Mouse (Mus musculus) hindbrain, embryonic 16.5 days (tissue): ENCODE measurements around the gene Med15. TPM values are rescaled to one million over a fixed set of nuclear protein-coding genes. Genes with fewer than 3 reads are reported as not detected.
A peak's percentile ranks its signal among the peaks of the same experiment; 100 is the strongest.

Experiments
- ATAC-seq: fragments of 200-750 bp; cut with Nextera tagmentation; 2 replicates; pipeline ENCODE4 v1.8.0; 2017; ENCODE audit warnings: moderate TSS enrichment, moderate library complexity
- H3K27ac ChIP-seq: fragments of 300-500 bp; sonication (generic); 2 replicates; pipeline ENCODE4 v1.5.1; 2014; ENCODE audit warnings: low read depth, mild to moderate bottlenecking, control low read depth, low read length, moderate library complexity
- H3K27me3 ChIP-seq: fragments of 300-500 bp; sonication (generic); replicated peaks from 2 replicates; pipeline ENCODE4 v1.6.1; 2014; ENCODE audit warnings: low read length; ENCODE audit not compliant: control insufficient read depth, insufficient read depth
- H3K36me3 ChIP-seq: fragments of 300-500 bp; sonication (generic); 2 replicates; pipeline ENCODE4 v1.6.1; 2014; ENCODE audit warnings: mild to moderate bottlenecking, low read length, moderate library complexity, mixed read lengths; ENCODE audit not compliant: control insufficient read depth, insufficient read depth
- H3K4me1 ChIP-seq: fragments of 300-500 bp; sonication (generic); 2 replicates; pipeline ENCODE4 v1.6.1; 2014; ENCODE audit warnings: low read depth, low read length; ENCODE audit not compliant: control insufficient read depth, insufficient read depth
- H3K4me2 ChIP-seq: fragments of 300-500 bp; sonication (generic); 2 replicates; pipeline ENCODE4 v1.6.1; 2014; ENCODE audit warnings: mild to moderate bottlenecking, low read length, control low read depth, moderate library complexity
- H3K4me3 ChIP-seq: fragments of 300-500 bp; sonication (generic); 2 replicates; pipeline ENCODE4 v1.5.1; 2014; ENCODE audit warnings: mild to moderate bottlenecking, low read length, control low read depth, moderate library complexity
- H3K9ac ChIP-seq: fragments of 300-500 bp; sonication (generic); 2 replicates; pipeline ENCODE4 v1.6.1; 2014; ENCODE audit warnings: low read depth, mild to moderate bottlenecking, control low read depth, low read length, moderate library complexity
- H3K9me3 ChIP-seq: fragments of 300-500 bp; sonication (generic); 2 replicates; pipeline ENCODE4 v1.6.1; 2014; ENCODE audit warnings: mild to moderate bottlenecking, low read length, moderate library complexity; ENCODE audit not compliant: control insufficient read depth
- WGBS: fragments of 180-500 bp; shearing (Covaris S2); extraction: QIAGEN DNeasy Blood & Tissue Kit; methylation state at CpG from one replicate; pipeline ENCODE4 v1.1.7; 2014; 5-methylcytosine and 5-hydroxymethylcytosine counted together
- polyA plus RNA-seq: library from polyadenylated mRNA; unstranded; fragments of >200 nt; fragmentation: Nextera tagmentation; extraction: Ambion mirVana; gene quantifications from 2 replicates; pipeline ENCODE4 v1.2.1, GENCODE M21; 2015

Gene Med15
- polyA plus RNA-seq, 1 experiment from 2014 or later: 43.2 TPM

DNA sequence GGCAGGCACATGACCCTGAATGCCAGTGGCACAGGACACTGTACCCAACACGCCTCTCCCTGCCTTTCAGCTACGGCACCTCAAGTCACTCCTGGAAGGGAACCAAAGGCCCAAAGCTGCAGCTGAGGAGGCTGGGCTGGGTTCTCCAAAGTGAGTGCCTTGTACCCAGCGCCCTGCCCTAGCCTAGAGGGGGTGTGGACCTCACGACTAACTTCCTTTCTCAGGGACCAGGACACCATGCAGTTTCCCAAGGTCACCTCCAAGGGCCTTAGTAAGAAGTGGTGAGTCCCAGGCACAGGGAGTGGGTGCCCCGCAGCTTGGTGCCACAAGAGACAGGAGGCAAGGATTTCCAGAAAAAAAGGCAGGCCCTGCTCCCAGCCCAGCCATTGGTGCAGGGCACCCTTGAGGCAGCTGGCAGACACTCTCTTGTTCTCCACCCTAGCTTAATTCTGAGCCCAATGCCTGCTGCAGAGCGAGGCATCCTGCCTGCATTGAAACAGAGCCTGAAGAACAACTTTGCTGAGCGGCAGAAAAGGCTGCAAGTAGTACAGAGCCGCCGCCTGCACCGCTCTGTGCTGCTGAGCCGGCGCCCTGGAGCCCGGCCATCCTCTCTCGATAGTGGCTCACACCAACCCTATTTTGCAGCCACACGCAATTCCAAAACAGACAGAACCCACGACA is 82.6 kb downstream of the Med15 start:
- no peaks in the 10 kb centered on the region for H3K27me3 ChIP-seq
- H3K27ac ChIP-seq: no peak overlapping the region
- no peak overlapping the region for H3K4me3 ChIP-seq
- H3K9ac ChIP-seq: no peak overlapping the region
- H3K36me3 ChIP-seq: peaks cover 33% of the 10 kb centered on the region
- no peak overlapping the region for H3K4me2 ChIP-seq
- H3K4me1 ChIP-seq: peaks cover 11% of the 10 kb centered on the region
- no peak for ATAC-seq
- H3K9me3 ChIP-seq: no peaks in the 10 kb centered on the region
- WGBS: 84% methylated on average over 16 of the region's 16 CpGs

DNA sequence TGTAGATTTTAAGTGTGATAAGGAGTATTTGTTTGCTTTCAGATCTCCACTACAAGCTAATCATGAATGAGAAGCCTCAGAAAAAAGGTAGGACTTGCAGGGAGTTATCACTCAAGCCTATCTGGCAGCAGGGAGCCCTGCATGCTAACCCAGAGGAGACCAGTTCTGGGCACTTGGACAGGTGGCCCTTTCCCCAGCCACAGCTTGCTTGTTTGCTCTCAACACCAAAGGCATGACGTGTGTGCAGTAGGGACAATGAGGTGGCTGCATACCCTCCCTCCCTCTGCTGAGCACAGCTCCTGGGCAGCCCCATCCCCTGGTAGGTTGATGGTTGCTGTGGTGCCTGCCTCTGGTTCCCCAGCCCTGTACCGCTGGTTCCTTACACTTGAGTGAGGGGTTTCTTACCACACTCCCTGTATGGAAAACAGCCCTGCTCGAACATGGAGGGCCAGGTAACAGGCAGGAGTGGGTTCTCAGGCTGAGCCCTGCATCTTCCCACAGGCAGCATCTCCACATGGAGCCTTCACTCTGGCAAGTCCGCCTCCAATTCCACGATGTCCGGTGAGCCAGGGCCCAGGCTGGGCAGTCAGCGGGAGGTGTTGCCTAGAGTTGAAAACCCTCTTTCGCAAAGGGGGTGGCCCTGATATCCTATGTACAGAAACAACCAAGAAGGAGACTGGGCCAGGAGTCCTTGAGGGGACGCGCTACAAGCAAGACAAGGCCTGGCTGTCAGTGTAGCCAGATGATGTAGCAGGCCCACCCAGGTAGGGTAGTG is 84.9 kb downstream of the Med15 start:
- 78% methylated on average over 10 of the region's 10 CpGs for WGBS
- Histone ChIP-seq H3K36me3 (peaks cover 16% of the 10 kb centered on the region), H3K9me3 (no peaks in the 10 kb centered on the region), H3K4me3 (no peak overlapping the region), H3K4me1 (peaks cover 11% of the 10 kb centered on the region), H3K27ac (no peak overlapping the region), H3K9ac (no peak overlapping the region), H3K4me2 (peak overlapping the region; percentile 91), H3K27me3 (no peaks in the 10 kb centered on the region)
- no peak for ATAC-seq

DNA sequence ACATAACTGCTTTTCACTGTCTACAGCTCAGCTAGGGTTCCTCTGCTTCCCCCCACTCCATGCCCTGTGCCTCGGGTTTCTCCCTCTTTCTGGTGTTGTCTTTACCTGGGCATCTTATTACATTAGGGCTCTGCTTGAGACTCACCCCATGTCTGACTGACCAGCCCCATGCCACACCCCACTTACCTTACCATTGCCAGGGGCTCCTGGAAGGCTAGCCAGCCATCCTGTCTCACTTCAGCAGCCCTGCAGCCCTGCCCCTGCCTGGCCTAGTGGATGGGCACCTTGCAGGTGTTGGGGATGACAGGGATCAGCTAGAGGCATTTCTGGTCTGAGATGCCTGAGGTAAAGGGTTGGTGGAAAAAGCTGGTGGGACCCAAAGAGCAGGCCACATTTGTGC is 85.5 kb downstream of the Med15 start:
- Histone ChIP-seq H3K36me3 (peaks cover 17% of the 10 kb centered on the region), H3K27ac (no peak overlapping the region)
- 0 out of 2 replicates have a peak, but pooled peaks have one; percentile 0 for ATAC-seq

DNA sequence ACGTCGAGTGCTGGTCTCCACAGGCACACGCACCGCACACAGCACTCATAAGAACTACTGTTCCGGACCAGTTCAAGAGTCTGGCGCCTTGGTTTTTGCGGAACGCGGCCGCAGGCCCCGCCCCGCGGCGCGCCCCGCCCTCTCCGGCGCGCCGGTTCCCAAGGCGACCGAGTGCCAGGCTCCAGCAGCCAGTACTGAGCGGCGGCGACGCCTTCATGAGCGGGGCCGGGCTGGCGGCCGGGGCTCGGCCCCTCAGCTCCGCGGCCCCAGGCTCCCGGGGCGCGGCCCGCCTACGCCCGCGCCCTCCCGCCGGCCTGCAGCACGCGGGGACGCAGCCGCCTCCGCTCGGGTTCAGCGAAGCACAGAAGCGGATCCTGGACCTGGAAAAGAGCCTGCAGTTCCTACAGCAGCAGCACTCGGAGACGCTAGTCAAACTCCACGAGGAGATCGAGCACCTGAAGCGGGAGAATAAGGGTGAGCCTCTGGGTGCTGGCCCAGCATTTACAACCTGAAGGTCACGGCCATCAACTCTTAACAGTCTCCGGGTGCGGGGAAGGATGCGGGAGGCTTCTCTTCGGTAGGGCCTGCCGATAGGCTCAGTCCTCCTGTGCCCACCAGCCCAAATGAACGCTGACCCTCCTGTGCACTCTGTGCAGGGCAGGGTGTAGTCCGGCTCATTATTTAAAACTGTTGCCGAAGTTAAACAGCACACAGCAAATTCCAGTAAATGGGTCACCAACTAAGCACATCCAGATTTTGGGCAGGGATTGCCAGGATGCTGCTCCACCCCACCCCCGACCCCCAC is 86.2 kb downstream of the Med15 start, which contains the start of gene Ccdc74a:
Gene Ccdc74a (plus strand): TSS at position 161 of the 805 bp plus-strand sequence.
- Histone ChIP-seq H3K9me3 (no peaks in the 10 kb centered on the region), H3K36me3 (peaks cover 18% of the 10 kb centered on the region), H3K4me1 (peaks cover 11% of the 10 kb centered on the region), H3K27me3 (no peaks in the 10 kb centered on the region), H3K9ac (peak within 1 kb of the TSS; percentile 82), H3K4me3 (peak within 1 kb of the TSS; percentile 68), H3K27ac (peak within 1 kb of the TSS; percentile 61), H3K4me2 (peak within 1 kb of the TSS; percentile 91)
- 2% methylated on average over 55 of the region's 65 CpGs for WGBS
- peak; percentile 95 for ATAC-seq

More for the DNA sequence above, 85.5 kb downstream of the Med15 start:
- Histone ChIP-seq H3K4me2 (peak overlapping the region; percentile 91), H3K4me1 (peaks cover 11% of the 10 kb centered on the region), H3K9ac (peak overlapping the region; percentile 82), H3K9me3 (no peaks in the 10 kb centered on the region), H3K27me3 (no peaks in the 10 kb centered on the region), H3K4me3 (peak overlapping the region; percentile 68)
- WGBS: 16% methylated on average over 1 of the region's 1 CpGs

DNA sequence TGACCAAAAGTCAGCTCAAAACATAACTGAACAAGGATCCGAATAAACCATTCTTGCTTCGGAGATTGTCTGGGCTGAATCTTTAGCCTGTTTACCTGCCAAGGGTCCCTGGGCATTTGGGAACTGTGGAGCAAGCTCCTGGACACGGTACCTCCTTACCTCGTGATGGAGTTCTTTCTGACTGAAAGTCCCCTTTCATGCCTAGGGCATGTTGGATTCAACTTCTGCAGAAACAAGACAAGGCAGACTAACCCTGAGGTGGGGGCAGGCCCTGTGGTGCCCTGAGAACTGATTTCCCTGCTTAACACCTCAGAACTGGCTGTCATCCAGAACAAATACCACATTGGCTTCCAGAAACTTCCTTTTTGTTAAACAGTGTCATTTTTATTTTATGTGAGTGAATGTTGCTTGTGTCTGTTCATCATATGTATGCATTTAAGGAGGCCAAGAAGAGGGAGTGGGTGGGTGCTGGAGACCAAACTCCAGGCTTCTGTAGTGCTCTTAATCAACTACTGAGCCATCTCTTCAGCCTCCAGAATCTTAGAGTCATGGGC is 89.2 kb downstream of the Med15 start:
- Histone ChIP-seq H3K27me3 (no peaks in the 10 kb centered on the region), H3K27ac (no peak overlapping the region), H3K4me3 (no peak overlapping the region), H3K4me2 (no peak overlapping the region), H3K9ac (no peak overlapping the region), H3K4me1 (peaks cover 11% of the 10 kb centered on the region), H3K36me3 (peaks cover 26% of the 10 kb centered on the region), H3K9me3 (no peaks in the 10 kb centered on the region)
- no peak for ATAC-seq
- 93% methylated on average over 4 of the region's 4 CpGs for whole genome bisulfite sequencing

DNA sequence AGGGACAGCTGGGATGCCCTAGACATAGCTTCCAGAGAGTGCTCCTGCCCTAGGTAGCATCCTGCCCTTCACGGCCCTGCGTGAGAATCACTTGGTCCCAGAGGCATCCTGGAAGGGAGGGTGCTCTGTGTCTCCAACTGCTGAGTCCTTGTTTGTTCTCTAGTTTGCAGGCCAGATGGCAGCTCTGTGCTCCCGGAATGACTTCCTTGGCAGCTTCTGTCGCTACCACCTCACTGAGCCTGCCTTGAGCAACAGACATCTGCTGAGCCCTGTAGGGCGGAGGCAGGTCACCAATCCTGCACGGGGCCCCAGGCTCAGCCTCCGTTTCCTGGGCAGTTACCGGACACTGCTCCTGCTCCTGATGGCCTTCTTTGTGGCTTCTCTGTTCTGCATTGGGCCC is 90.4 kb downstream of the Med15 start:
- no peak overlapping the region for H3K4me2 ChIP-seq
- H3K27me3 ChIP-seq: no peaks in the 10 kb centered on the region
- peaks cover 23% of the 10 kb centered on the region for H3K36me3 ChIP-seq
- peaks cover 10% of the 10 kb centered on the region for H3K4me1 ChIP-seq
- no peaks in the 10 kb centered on the region for H3K9me3 ChIP-seq
- no peak overlapping the region; the same call in 1 of the 2 replicates for H3K27ac ChIP-seq
- WGBS: 80% methylated on average over 7 of the region's 8 CpGs
- no peak overlapping the region for H3K4me3 ChIP-seq
- no peak for ATAC-seq
- no peak overlapping the region for H3K9ac ChIP-seq

DNA sequence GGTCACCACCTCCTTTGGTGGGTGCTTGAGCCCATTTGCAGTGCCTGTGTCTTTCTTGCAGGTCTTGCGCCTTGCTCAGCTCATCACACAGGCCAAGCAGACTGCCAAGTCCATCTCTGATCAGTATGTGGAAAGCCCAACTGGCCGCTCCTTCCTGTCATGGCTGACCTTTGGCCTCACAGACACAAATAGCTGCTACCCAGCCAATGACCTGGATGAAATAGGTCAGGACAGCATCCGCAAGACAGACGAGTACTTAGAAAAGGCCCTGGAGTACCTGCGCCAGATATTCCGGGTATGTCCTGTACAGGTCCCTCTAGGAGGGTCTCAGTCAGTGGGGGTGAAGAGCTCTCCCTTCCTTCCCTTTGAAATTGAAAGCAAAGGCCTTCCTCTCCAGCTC is 91.4 kb downstream of the Med15 start:
- no peak overlapping the region for H3K4me3 ChIP-seq
- H3K27ac ChIP-seq: no peak overlapping the region
- no peaks in the 10 kb centered on the region for H3K9me3 ChIP-seq
- peaks cover 3% of the 10 kb centered on the region; the same call in 1 of the 2 replicates for H3K4me1 ChIP-seq
- no peak overlapping the region for H3K9ac ChIP-seq
- H3K4me2 ChIP-seq: no peak overlapping the region
- no peak for ATAC-seq
- H3K36me3 ChIP-seq: peaks cover 23% of the 10 kb centered on the region
- WGBS: 76% methylated on average over 6 of the region's 6 CpGs
- H3K27me3 ChIP-seq: no peaks in the 10 kb centered on the region

DNA sequence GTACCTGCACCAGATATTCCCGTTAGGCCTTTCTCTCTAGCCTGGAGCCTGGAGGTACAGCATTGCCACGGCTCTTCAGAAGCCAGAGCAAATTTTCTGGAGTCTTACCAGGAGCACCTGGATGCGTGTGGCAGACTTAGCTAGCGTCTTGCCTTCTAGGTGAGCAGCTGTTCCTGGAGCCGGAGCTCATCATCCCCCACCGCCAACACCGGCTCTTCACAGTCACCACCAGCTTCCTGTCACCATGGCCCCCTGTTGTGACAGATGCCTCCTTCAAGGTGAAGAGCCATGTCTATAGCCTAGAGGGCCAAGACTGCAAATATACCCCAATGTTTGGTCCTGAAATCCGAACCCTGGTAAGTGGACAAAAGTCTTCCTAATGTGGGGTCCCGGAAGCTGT is 92.0 kb downstream of the Med15 start:
- Histone ChIP-seq H3K9ac (no peak overlapping the region), H3K27ac (no peak overlapping the region), H3K4me2 (no peak overlapping the region), H3K4me1 (no peaks in the 10 kb centered on the region), H3K4me3 (no peak overlapping the region), H3K36me3 (peaks cover 23% of the 10 kb centered on the region), H3K9me3 (no peaks in the 10 kb centered on the region), H3K27me3 (no peaks in the 10 kb centered on the region)
- no peak for ATAC-seq
- 90% methylated on average over 9 of the region's 9 CpGs for WGBS
